In the genomic region with DNA sequence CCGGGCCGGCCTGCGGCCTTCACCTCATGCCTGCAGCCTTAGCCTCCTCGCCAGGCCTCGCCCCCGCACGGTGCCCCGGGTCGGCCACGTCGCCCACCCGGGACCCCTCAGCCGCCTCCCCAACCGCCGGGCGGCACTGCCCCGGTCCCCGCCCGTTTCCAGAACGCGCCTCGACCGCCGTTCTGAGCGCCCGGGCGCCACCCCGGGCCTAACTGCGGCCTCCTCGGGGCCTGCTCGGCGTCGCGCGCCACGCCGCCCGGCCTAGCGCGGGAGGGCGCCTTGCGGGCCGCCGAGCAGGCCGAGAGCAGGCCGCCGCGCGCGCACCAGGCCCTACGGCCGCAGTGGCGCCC, we compare ENCODE assay signal across 8 mouse cellular contexts. TPM values are rescaled to one million over a fixed set of nuclear protein-coding genes. Genes with fewer than 3 reads are reported as not detected.
DNase-seq lines count a peak whose midpoint lies in the region; ATAC-seq and TF ChIP-seq lines count a peak whose summit lies in the region.

No protein-coding gene starts in this region.

- ATAC-seq in limb, embryonic 11.5 days (ENCODE audit: insufficient number of reproducible peaks, low FRiP score, low TSS enrichment, low read depth): no peak; the same call in 1 of the 2 replicates
- peak; percentile 52 for ATAC-seq in stomach, embryonic 15.5 days (ENCODE audit: insufficient read depth, low FRiP score, low read depth)

- no peak for TF ChIP-seq CTCF in thymus, adult 2 months (IDR thresholded peaks at IDR 0.05; ENCODE audit: borderline replicate concordance, control insufficient read depth, extremely low read depth, insufficient read depth, low read length, poor library complexity)

- no peaks in the 10 kb centered on the region for H3K36me3 ChIP-seq in heart, embryonic 10.5 days
- H3K36me3 ChIP-seq in thymus, adult 2 months (ENCODE audit: control insufficient read depth, insufficient read depth, low read length): no peaks in the 10 kb centered on the region
- H3K36me3 ChIP-seq in limb, embryonic 11.5 days (ENCODE audit: control insufficient read depth, insufficient read depth, low read length): no peaks in the 10 kb centered on the region
- H3K36me3 ChIP-seq in stomach, embryonic 15.5 days: no peaks in the 10 kb centered on the region

- WGBS in heart, embryonic 10.5 days: 31% methylated on average over 53 of the region's 53 CpGs
- under 1% methylated on average over 33 of the region's 53 CpGs for whole genome bisulfite sequencing in thymus, adult 2 months
- WGBS in limb, embryonic 11.5 days: 14% methylated on average over 42 of the region's 53 CpGs
- WGBS in stomach, embryonic 15.5 days: 15% methylated on average over 40 of the region's 53 CpGs

- H3K4me1 ChIP-seq in heart, embryonic 10.5 days: no peaks in the 10 kb centered on the region
- no peaks in the 10 kb centered on the region; the same call in 1 of the 2 replicates for H3K4me1 ChIP-seq in thymus, adult 2 months (replicated peaks; ENCODE audit: control insufficient read depth, insufficient read depth, low read length)
- H3K4me1 ChIP-seq in limb, embryonic 11.5 days (ENCODE audit: control insufficient read depth, insufficient read depth, low read length): no peaks in the 10 kb centered on the region
- no peaks in the 10 kb centered on the region for H3K4me1 ChIP-seq in stomach, embryonic 15.5 days

- no peak for TF ChIP-seq POLR2A in thymus, adult 2 months (IDR thresholded peaks at IDR 0.05; ENCODE audit: control insufficient read depth, extremely low read depth, insufficient read depth, low read length, poor library complexity)

- H3K4me2 ChIP-seq in limb, embryonic 11.5 days (ENCODE audit: low read depth, severe bottlenecking): peak overlapping the region; percentile 33
- H3K4me2 ChIP-seq in stomach, embryonic 15.5 days: peak overlapping the region; percentile 45; the same call in 1 of the 2 replicates

- H3K27me3 ChIP-seq in heart, embryonic 10.5 days (ENCODE audit: insufficient read depth, poor library complexity, severe bottlenecking): peaks cover 58% of the 10 kb centered on the region; the same call in 1 of the 2 replicates
- no peaks in the 10 kb centered on the region for H3K27me3 ChIP-seq in thymus, adult 2 months (ENCODE audit: control insufficient read depth, insufficient read depth, low read length)
- peaks cover 18% of the 10 kb centered on the region for H3K27me3 ChIP-seq in limb, embryonic 11.5 days (ENCODE audit: control insufficient read depth, insufficient read depth, low read length)
- 0 out of 2 replicates have a peak, but pooled peaks cover 2% of the 10 kb centered on the region for H3K27me3 ChIP-seq in stomach, embryonic 15.5 days (replicated peaks)

- H3K4me3 ChIP-seq in heart, embryonic 10.5 days: peak overlapping the region; percentile 69
- peak overlapping the region; percentile 97 for H3K4me3 ChIP-seq in thymus, adult 2 months (ENCODE audit: control insufficient read depth, insufficient read depth, low read length)
- H3K4me3 ChIP-seq in limb, embryonic 11.5 days (ENCODE audit: low read depth, low read length): peak overlapping the region; percentile 57
- H3K4me3 ChIP-seq in stomach, embryonic 15.5 days (replicated peaks): peak overlapping the region; percentile 57

- DNase-seq in heart, embryonic 10.5 days (ENCODE audit: low spot score): no peak
- DNase-seq in heart, adult 11 months: no peak
- no peak for DNase-seq in thymus, adult 2 months
- DNase-seq in thymus, postnatal 10 days (ENCODE audit: low spot score in 2 of 2): no peak
- DNase-seq in limb, embryonic 11.5 days (ENCODE audit: low spot score): no peak
- DNase-seq in urinary bladder, postnatal 14 days (ENCODE audit: low spot score): no peak
- DNase-seq in gastrocnemius, postnatal 10 days: no peak

- peak overlapping the region; percentile 96 for H3K9ac ChIP-seq in limb, embryonic 11.5 days (ENCODE audit: low read length)
- H3K9ac ChIP-seq in stomach, embryonic 15.5 days: peak overlapping the region; percentile 78

- H3K27ac ChIP-seq in heart, embryonic 10.5 days: peak overlapping the region; percentile 98
- peak overlapping the region; percentile 95 for H3K27ac ChIP-seq in thymus, adult 2 months (ENCODE audit: control insufficient read depth, insufficient read depth, low read length)
- peak overlapping the region; percentile 99 for H3K27ac ChIP-seq in limb, embryonic 11.5 days (replicated peaks; ENCODE audit: low read depth, low read length)
- H3K27ac ChIP-seq in stomach, embryonic 15.5 days: peak overlapping the region; percentile 98

- H3K9me3 ChIP-seq in heart, embryonic 10.5 days: no peaks in the 10 kb centered on the region
- no peaks in the 10 kb centered on the region for H3K9me3 ChIP-seq in limb, embryonic 11.5 days (ENCODE audit: control insufficient read depth, low read length)
- H3K9me3 ChIP-seq in stomach, embryonic 15.5 days: no peaks in the 10 kb centered on the region

RNA-seq across cellular contexts. Expression of gene Zfx, which starts 0.8 kb away (rescaled TPM):
- 21.7 and 25.7 TPM in 2 replicates for polyA plus RNA-seq in heart, embryonic 10.5 days (2016; fragmentation: Nextera tagmentation; extraction: Ambion mirVana)
- 11.5 and 14.9 TPM in 2 replicates for polyA plus RNA-seq in thymus, adult 2 months (2012; rRNA removed)
- polyA plus RNA-seq in limb, embryonic 11.5 days (2014; fragmentation: Nextera tagmentation; extraction: Ambion mirVana): 30.2 and 31.1 TPM in 2 replicates
- polyA plus RNA-seq in stomach, embryonic 15.5 days (2015; fragmentation: Nextera tagmentation; extraction: Ambion mirVana): 26.5 and 31.0 TPM in 2 replicates
- 10 to 100 TPM; 25.5 to 27.3 TPM for total RNA-seq in gastrocnemius, postnatal 10 days (2021)
